Mouse (Mus musculus): Measurements from ENCODE around the gene Gm21679. TPM values are rescaled to one million over a fixed set of nuclear protein-coding genes. Genes with fewer than 3 reads are reported as not detected.

The Gm21679 gene
- not detected for total RNA-seq (2023)

GRCm38 (mm10) chrY:29683270-29683669, at the start of gene Gm21679:
Gene Gm21679, minus strand, starts transcription at chrY:29683370.

All from B cell, adult 67 days (primary cell).